Mouse (Mus musculus) megakaryocyte-erythroid progenitor cell, adult 5-6 weeks (primary cell): ENCODE data around the gene Ints13. TPM values are rescaled to one million over a fixed set of nuclear protein-coding genes. Genes with fewer than 3 reads are reported as not detected.
"Not testable (repeated sequence)": the region's sequence is repeated elsewhere in the genome, so short reads cannot be mapped to it uniquely, and the experiment has no call there.

Experiments
- ATAC-seq: replicated peaks from 2 replicates; pipeline ENCODE4 v1.8.0; 2016; ENCODE audit warnings: mild to moderate bottlenecking, inconsistent platforms; ENCODE audit not compliant: severe bottlenecking, poor library complexity, low FRiP score, low TSS enrichment
- total RNA-seq, 2 experiments: library from RNA; stranded (forward) in 1 of 2; stranded (reverse) in 1 of 2; fragments of 200-1000, 215-1000 nt in 1 of 2; fragments of >200 nt in 1 of 2; fragmentation: Nextera tagmentation in 1 of 2; gene quantifications; 2 replicates each; pipeline ENCODE4 v1.2.3; 2014 to 2017

Ints13 gene
- 119 and 125 TPM in 2 replicates for total RNA-seq (2014; fragmentation: Nextera tagmentation)
- 173 and 221 TPM in 2 replicates for total RNA-seq (2017)

GRCm38 (mm10) chr6:146577310-146578109 lies at the start of gene Ints13:
Gene Ints13 (minus strand): TSS chr6:146577835.
- ATAC-seq: peak; percentile 93

GRCm38 (mm10) chr6:146616670-146617069 lies 39.0 kb upstream of the Ints13 start:
- no peak for ATAC-seq

- no peak for ATAC-seq
These were observed 38.3 kb upstream of the Ints13 start for GRCm38 (mm10) chr6:146615891-146616290.

- ATAC-seq: no peak
These were observed 36.9 kb upstream of the Ints13 start for GRCm38 (mm10) chr6:146614541-146614940.

GRCm38 (mm10) chr6:146613907-146614306 lies 36.3 kb upstream of the Ints13 start:
- no peak for ATAC-seq

- no peak for ATAC-seq
These were observed 35.1 kb upstream of the Ints13 start for GRCm38 (mm10) chr6:146612736-146613135.

- peak; percentile 77 for ATAC-seq
These were observed 34.3 kb upstream of the Ints13 start for GRCm38 (mm10) chr6:146611897-146612296.

- ATAC-seq: peak; percentile 91
These were observed 33.8 kb upstream of the Ints13 start for GRCm38 (mm10) chr6:146611385-146611784.

- ATAC-seq: no peak
These were observed 26.0 kb upstream of the Ints13 start for GRCm38 (mm10) chr6:146603651-146604050.

GRCm38 (mm10) chr6:146602601-146603000 lies 25.0 kb upstream of the Ints13 start:
- ATAC-seq: no peak

GRCm38 (mm10) chr6:146585134-146585533 lies 7.5 kb upstream of the Ints13 start:
- no peak for ATAC-seq

GRCm38 (mm10) chr6:146583366-146584046 lies 5.9 kb upstream of the Ints13 start:
- ATAC-seq: no peak

GRCm38 (mm10) chr6:146580381-146580926 lies 2.8 kb upstream of the Ints13 start:
- no peak for ATAC-seq

- ATAC-seq: no peak
These were observed 951 bp upstream of the Ints13 start for GRCm38 (mm10) chr6:146578586-146578985.

GRCm38 (mm10) chr6:146578111-146578531 lies 486 bp upstream of the Ints13 start:
- ATAC-seq: peak; percentile 44

- ATAC-seq: no peak
These were observed 732 bp downstream of the Ints13 start, which contains the start of gene Fgfr1op2 for GRCm38 (mm10) chr6:146576903-146577302. Gene Fgfr1op2 (plus strand): TSS chr6:146577203.

GRCm38 (mm10) chr6:146572073-146572472 lies 5.6 kb downstream of the Ints13 start:
- ATAC-seq: no peak

- ATAC-seq: not testable (repeated sequence)
These were observed 15.2 kb downstream of the Ints13 start for GRCm38 (mm10) chr6:146562461-146562860.

GRCm38 (mm10) chr6:146551326-146551725 lies 26.3 kb downstream of the Ints13 start:
- ATAC-seq: no peak

GRCm38 (mm10) chr6:146550421-146550820 lies 27.2 kb downstream of the Ints13 start:
- no peak for ATAC-seq
